Mouse (Mus musculus) neutrophil, adult 5-6 weeks (primary cell): ENCODE data around the gene Bpifb9a. TPM values are rescaled to one million over a fixed set of nuclear protein-coding genes. Genes with fewer than 3 reads are reported as not detected.
A peak's percentile ranks its signal among the peaks of the same experiment; 100 is the strongest.
"Not testable (repeated sequence)": the region's sequence is repeated elsewhere in the genome, so short reads cannot be mapped to it uniquely, and the experiment has no call there.

ENCODE experiments used
- ATAC-seq: fragments of 151-379, 151-347 bp; 2 replicates; pipeline ENCODE4 v1.8.0; 2017; ENCODE audit warnings: mild to moderate bottlenecking, moderate TSS enrichment; ENCODE audit not compliant: insufficient number of reproducible peaks, poor library complexity, low FRiP score, severe bottlenecking; ENCODE audit errors: extremely low read depth
- total RNA-seq: library from RNA; stranded (forward); fragments of 200-1000 nt; gene quantifications from 2 replicates; pipeline ENCODE4 v1.2.3, GENCODE M21; 2017

The Bpifb9a gene
- total RNA-seq, 1 experiment from 2014 or later: not detected

DNA sequence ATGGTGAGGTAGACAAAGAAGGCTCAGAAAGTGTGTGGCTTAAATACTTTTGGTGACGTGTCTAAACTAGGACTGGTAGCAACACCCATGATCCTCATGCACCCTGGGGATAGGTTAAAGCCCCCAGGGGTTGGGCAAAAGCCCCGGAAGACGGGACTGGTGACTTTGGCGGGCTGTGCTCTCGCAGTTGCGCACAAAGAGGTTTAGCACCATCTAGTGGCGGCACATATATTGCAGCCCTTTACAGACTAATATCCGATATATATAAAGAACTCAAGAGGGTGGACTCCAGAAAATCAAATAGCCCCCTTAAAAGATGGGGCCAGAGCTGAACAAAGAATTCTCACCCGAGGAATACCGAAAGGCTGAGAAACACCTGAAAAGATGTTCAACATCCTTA, 37.1 kb downstream of the Bpifb9a start:
- ATAC-seq: not testable (repeated sequence)

DNA sequence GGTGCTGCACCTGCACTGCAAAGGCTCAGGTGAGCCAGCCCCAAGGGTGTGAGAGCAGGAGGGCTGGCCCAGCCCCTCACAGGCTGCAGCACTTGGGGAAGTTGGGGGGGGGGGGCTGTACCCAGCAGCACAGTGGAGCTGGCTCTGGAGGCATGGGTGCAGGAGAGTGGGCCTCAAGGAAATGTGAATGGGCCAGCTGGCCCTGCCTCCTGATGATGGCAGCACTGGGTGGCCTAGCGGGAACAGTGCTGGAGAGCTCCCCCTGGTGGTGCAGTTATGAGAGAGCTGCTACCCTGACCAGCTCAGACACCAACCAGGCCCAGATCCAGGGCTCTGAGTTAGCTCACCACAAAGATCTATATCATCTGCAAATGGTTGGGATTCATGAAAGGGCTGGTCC, 42.8 kb downstream of the Bpifb9a start:
- ATAC-seq: peak; percentile 73; the same call in 1 of the 2 replicates

DNA sequence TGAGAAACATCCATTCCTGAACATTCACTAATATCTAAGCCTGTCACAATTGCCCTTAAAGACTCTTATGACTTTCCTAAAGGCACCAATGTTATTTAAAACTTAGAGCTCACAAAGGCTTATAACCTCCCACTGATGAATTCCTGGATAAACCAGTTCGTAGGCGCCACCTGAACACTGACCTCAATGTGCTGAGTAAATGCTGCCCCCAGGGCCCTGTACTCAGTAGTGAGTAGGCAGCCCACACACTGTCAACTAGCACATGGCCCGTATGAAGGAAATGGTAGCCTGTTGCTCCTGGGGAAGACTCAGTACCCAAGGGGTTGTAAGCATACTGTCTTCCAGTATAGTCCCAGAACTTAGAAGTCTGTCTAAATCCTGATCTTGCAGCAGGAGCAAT, 44.1 kb downstream of the Bpifb9a start:
- no peak for ATAC-seq

DNA sequence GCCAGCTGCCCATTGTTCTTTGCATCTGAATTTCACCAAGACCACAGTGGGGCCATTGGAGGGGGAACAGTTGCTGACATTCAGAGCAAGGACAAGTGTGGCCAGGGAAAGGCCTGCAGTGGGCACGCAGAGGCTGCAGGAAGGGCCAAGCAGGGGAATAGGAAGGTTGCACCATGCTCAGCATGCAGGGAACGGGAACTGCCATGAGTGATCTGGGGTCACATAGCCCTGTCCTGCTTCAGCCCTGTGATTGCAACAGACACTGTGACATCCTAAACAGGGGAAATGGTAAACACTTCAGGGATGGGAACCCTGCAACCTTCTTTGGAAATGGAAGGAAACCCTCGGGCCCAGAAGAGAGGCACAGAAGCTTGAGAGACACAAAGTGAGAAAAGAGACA, 47.0 kb downstream of the Bpifb9a start:
- not testable (repeated sequence) for ATAC-seq

DNA sequence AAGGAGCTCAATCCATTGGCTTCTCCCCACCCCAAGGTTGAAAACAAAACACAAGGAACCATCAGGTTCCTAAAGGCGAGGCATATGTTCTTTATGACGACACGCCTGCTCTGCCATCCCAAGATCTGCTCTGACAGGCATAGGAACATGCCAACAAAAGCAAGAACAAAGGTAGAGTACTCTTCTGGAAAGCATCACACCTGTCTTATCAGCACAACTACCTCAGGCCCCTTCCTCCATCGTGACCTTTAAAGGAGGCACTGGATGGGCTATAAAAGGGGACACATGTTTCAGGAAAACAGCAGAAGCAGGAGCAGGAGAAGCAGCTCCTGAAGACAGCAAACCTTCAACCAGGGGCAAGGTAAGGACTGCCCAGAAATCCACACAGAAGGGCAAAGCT, 49.3 kb downstream of the Bpifb9a start, which contains the start of gene Bpifb9b:
Bpifb9b (plus strand) TSS at position 301 of the 400 bp plus-strand sequence.
- not testable (repeated sequence) for ATAC-seq

DNA sequence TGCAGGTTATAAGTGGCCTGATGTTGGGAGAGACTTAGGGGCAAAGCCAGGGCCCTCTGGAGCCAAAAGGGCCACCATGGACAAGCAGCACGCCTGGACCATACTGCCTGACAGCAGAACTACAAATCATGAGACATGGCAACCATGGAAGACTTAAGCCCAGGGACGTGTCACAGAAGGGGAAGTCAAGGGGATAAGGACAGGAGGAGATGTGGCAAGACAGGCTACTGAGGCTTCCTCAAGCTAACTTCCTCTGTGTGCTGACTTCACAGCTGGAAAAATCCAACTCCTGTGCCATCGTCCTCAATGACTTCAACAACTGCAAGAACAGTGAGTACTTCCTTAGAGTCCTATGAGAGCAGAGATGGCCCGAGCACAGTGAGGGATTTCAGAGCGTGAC, 56.1 kb downstream of the Bpifb9a start:
- ATAC-seq: peak; percentile 39; the same call in 1 of the 2 replicates

Other genes with a start within 250 kb of the Bpifb9a start
- gene Bpifa2, start 249.6 kb upstream of the Bpifb9a start, total RNA-seq: not detected in 2 replicates
- gene Bpifa3, start 127.5 kb upstream of the Bpifb9a start, total RNA-seq: not detected in 2 replicates
- not detected in 2 replicates for gene Bpifa1, start 115.0 kb upstream of the Bpifb9a start, total RNA-seq
- not detected in 2 replicates for gene Bpifa5, start 95.2 kb upstream of the Bpifb9a start, total RNA-seq
- not detected in 2 replicates for gene Bpifb1, start 67.0 kb upstream of the Bpifb9a start, total RNA-seq
- gene Bpifb5, start 34.1 kb upstream of the Bpifb9a start, total RNA-seq: not detected in 2 replicates
- not detected in 2 replicates for gene Bpifb9b, start 49.4 kb downstream of the Bpifb9a start, total RNA-seq
- gene Cdk5rap1, start 115.2 kb downstream of the Bpifb9a start, total RNA-seq: 9.8 and 10.1 TPM in 2 replicates
- 0.86 and 2.4 TPM in 2 replicates for gene Snta1, start 150.2 kb downstream of the Bpifb9a start, total RNA-seq
- 23.9 and 24.7 TPM in 2 replicates for gene Cbfa2t2, start 178.6 kb downstream of the Bpifb9a start, total RNA-seq